Mouse (Mus musculus) CH12.LX (cell line): ENCODE measurements around the gene Gatd1.
A peak's percentile ranks its signal among the peaks of the same experiment; 100 is the strongest.

Experiments used
- CTCF ChIP-seq, 2 experiments: IDR thresholded peaks in 1 of 2; conservative IDR thresholded peaks in 1 of 2; 2 replicates each; pipeline ENCODE4 v1.5.1; 2011 to 2012; ENCODE audit warnings: low read depth in 2 of 2, low read length in 2 of 2, improper control_type of control experiment in 1 of 2, inconsistent platforms in 1 of 2, mild to moderate bottlenecking in 1 of 2, moderate library complexity in 1 of 2
- EP300 ChIP-seq: IDR thresholded peaks from 2 replicates; pipeline ENCODE4 v1.6.1; 2011; ENCODE audit warnings: low read length, improper control_type of control experiment
- HCFC1 ChIP-seq: IDR thresholded peaks from 2 replicates; pipeline ENCODE4 v1.6.1; 2012; ENCODE audit warnings: low read depth, mild to moderate bottlenecking, inconsistent platforms, low read length, improper control_type of control experiment
- POLR2A ChIP-seq: IDR thresholded peaks from 2 replicates; pipeline ENCODE4 v1.6.1; 2011; ENCODE audit warnings: low read depth, mild to moderate bottlenecking, improper control_type of control experiment, low read length
- RAD21 ChIP-seq: IDR thresholded peaks from 2 replicates; pipeline ENCODE4 v1.6.1; 2011; ENCODE audit warnings: low read depth, mild to moderate bottlenecking, low read length, improper control_type of control experiment, moderate library complexity
- USF2 ChIP-seq: conservative IDR thresholded peaks from 2 replicates; pipeline ENCODE4 v1.6.1; 2011; ENCODE audit warnings: low read depth, low read length, improper control_type of control experiment

DNA sequence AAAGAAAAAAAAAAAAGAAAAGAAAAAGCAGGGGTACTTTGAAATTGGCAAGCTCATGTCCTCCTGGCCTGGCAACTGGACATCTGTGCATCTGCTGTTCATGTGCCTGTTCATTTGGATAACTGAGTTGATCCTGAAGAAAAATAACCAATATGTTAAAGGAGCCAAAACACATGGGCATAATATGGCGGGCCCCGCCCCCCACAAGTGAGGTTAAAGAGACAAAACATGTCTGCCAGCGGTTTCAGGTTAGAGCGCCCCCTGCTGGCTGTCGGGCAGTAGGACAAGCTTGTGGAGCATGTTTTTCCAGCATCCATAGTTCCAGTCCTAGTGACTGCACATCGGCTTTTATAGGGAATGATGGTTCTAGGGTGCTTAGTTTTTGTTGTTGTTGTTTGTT lies 19.2 kb downstream of the Gatd1 start:
- TF ChIP-seq USF2 (no peak), CTCF (conservative IDR thresholded peaks at IDR 0.05 in 1 of 2, IDR thresholded peaks at IDR 0.05 in 1 of 2; ENCODE audit: low read depth in 2 of 2, low read length in 2 of 2) (peak; percentile 76 to 78), RAD21 (peak; percentile 30), POLR2A (no peak), HCFC1 (no peak), EP300 (no peak)
